Mouse (Mus musculus) lung, embryonic 14.5 days (tissue): Measurements from ENCODE around the gene Npffr2. TPM values are rescaled to one million over a fixed set of nuclear protein-coding genes. Genes with fewer than 3 reads are reported as not detected.
A peak's percentile ranks its signal among the peaks of the same experiment; 100 is the strongest.

Experiments used
- ATAC-seq: fragments of 200-750 bp; cut with Nextera tagmentation; 2 replicates; pipeline ENCODE4 v1.8.0; 2017; ENCODE audit warnings: mild to moderate bottlenecking, moderate TSS enrichment, moderate library complexity; ENCODE audit not compliant: insufficient read depth
- DNase-seq: peaks from one replicate; pipeline ENCODE4 v3.0.0-alpha.2; 2015
- H3K27ac ChIP-seq: fragments of 300-500 bp; sonication (generic); 2 replicates; pipeline ENCODE4 v1.5.1; 2014; ENCODE audit warnings: low read depth, mild to moderate bottlenecking, moderate library complexity
- H3K27me3 ChIP-seq: fragments of 300-500 bp; sonication (generic); 2 replicates; pipeline ENCODE4 v1.6.1; 2014; ENCODE audit warnings: low read length, control low read depth; ENCODE audit not compliant: insufficient read depth
- H3K36me3 ChIP-seq: fragments of 300-500 bp; sonication (generic); 2 replicates; pipeline ENCODE4 v1.6.1; 2014; ENCODE audit warnings: control low read depth; ENCODE audit not compliant: insufficient read depth
- H3K4me1 ChIP-seq: fragments of 300-500 bp; sonication (generic); 2 replicates; pipeline ENCODE4 v1.6.1; 2014; ENCODE audit warnings: antibody characterized with exemption, control low read depth; ENCODE audit not compliant: insufficient read depth
- H3K4me2 ChIP-seq: fragments of 300-500 bp; sonication (generic); 2 replicates; pipeline ENCODE4 v1.6.1; 2014; ENCODE audit warnings: mild to moderate bottlenecking
- H3K4me3 ChIP-seq: fragments of 300-500 bp; sonication (generic); 2 replicates; pipeline ENCODE4 v1.5.1; 2014; ENCODE audit warnings: low read depth, low read length
- H3K9ac ChIP-seq: fragments of 300-500 bp; sonication (generic); 2 replicates; pipeline ENCODE4 v1.6.1; 2014
- H3K9me3 ChIP-seq: fragments of 300-500 bp; sonication (generic); 2 replicates; pipeline ENCODE4 v1.6.1; 2016; ENCODE audit warnings: low read depth, low read length, control low read depth
- CTCF ChIP-seq: IDR thresholded peaks from 2 replicates; pipeline ENCODE4 v1.5.1; 2016; ENCODE audit warnings: antibody characterized with exemption, low read depth
- WGBS: fragments of 180-500 bp; shearing (Covaris S2); extraction: QIAGEN DNeasy Blood & Tissue Kit; methylation state at CpG from one replicate; pipeline ENCODE4 v1.1.7; 2014; 5-methylcytosine and 5-hydroxymethylcytosine counted together
- polyA plus RNA-seq: library from polyadenylated mRNA; unstranded; fragments of >200 nt; fragmentation: Nextera tagmentation; extraction: Ambion mirVana; gene quantifications from 2 replicates; pipeline ENCODE4 v1.2.1, GENCODE M21; 2014

The Npffr2 gene
- polyA plus RNA-seq, 1 experiment from 2014 or later, result 0.11 TPM

GRCm38 (mm10) chr5:89581742-89582366 is 54.6 kb downstream of the Npffr2 start:
- DNase-seq, result no peak
- no peak for TF ChIP-seq CTCF
- Histone ChIP-seq H3K4me3 (no peak overlapping the region), H3K36me3 (no peaks in the 10 kb centered on the region), H3K4me2 (no peak overlapping the region), H3K27ac (no peak overlapping the region), H3K9ac (no peak overlapping the region), H3K27me3 (no peaks in the 10 kb centered on the region), H3K4me1 (no peaks in the 10 kb centered on the region), H3K9me3 (no peaks in the 10 kb centered on the region)
- ATAC-seq, result no peak
- WGBS, result 86% methylated on average over 5 of the region's 5 CpGs

GRCm38 (mm10) chr5:89585021-89585420 is 57.8 kb downstream of the Npffr2 start:
- Histone ChIP-seq H3K4me1 (no peaks in the 10 kb centered on the region), H3K4me2 (no peak overlapping the region), H3K36me3 (no peaks in the 10 kb centered on the region), H3K4me3 (no peak overlapping the region), H3K27ac (no peak overlapping the region), H3K9ac (no peak overlapping the region), H3K9me3 (no peaks in the 10 kb centered on the region), H3K27me3 (no peaks in the 10 kb centered on the region)
- 69% methylated on average over 3 of the region's 3 CpGs for WGBS
- TF ChIP-seq CTCF, result no peak
- ATAC-seq (no peak), DNase-seq (no peak)

GRCm38 (mm10) chr5:89592301-89592700 is 65.1 kb downstream of the Npffr2 start:
- no peak for TF ChIP-seq CTCF
- 70% methylated on average over 4 of the region's 4 CpGs for WGBS
- no peak overlapping the region for H3K27ac ChIP-seq
- DNase-seq (no peak), ATAC-seq (no peak)
- no peak overlapping the region for H3K4me2 ChIP-seq
- no peak overlapping the region for H3K4me3 ChIP-seq
- no peaks in the 10 kb centered on the region for H3K27me3 ChIP-seq
- no peaks in the 10 kb centered on the region for H3K36me3 ChIP-seq
- H3K9me3 ChIP-seq, result no peaks in the 10 kb centered on the region
- no peaks in the 10 kb centered on the region for H3K4me1 ChIP-seq
- no peak overlapping the region for H3K9ac ChIP-seq

GRCm38 (mm10) chr5:89611322-89612015 is 84.2 kb downstream of the Npffr2 start:
- no peaks in the 10 kb centered on the region for H3K36me3 ChIP-seq

GRCm38 (mm10) chr5:89612262-89612661 is 85.0 kb downstream of the Npffr2 start:
- H3K9ac ChIP-seq, result no peak overlapping the region
- H3K4me2 ChIP-seq, result no peak overlapping the region
- 75% methylated on average over 6 of the region's 6 CpGs for WGBS
- H3K4me3 ChIP-seq, result no peak overlapping the region
- no peak for TF ChIP-seq CTCF
- H3K9me3 ChIP-seq, result no peaks in the 10 kb centered on the region
- no peaks in the 10 kb centered on the region for H3K36me3 ChIP-seq
- no peaks in the 10 kb centered on the region for H3K27me3 ChIP-seq
- H3K4me1 ChIP-seq, result no peaks in the 10 kb centered on the region
- H3K27ac ChIP-seq, result no peak overlapping the region
- no peak for ATAC-seq
- no peak for DNase-seq

More at GRCm38 (mm10) chr5:89611322-89612015, 84.2 kb downstream of the Npffr2 start:
- Histone ChIP-seq H3K4me1 (no peaks in the 10 kb centered on the region), H3K9ac (no peak overlapping the region), H3K9me3 (no peaks in the 10 kb centered on the region), H3K4me3 (no peak overlapping the region), H3K27ac (no peak overlapping the region), H3K4me2 (no peak overlapping the region), H3K27me3 (no peaks in the 10 kb centered on the region)
- WGBS, result 48% methylated on average over 2 of the region's 2 CpGs
- ATAC-seq (no peak), DNase-seq (no peak)
- no peak for TF ChIP-seq CTCF

GRCm38 (mm10) chr5:89631599-89631998 is 104.4 kb downstream of the Npffr2 start:
- ATAC-seq, result peak; percentile 87
- Histone ChIP-seq H3K9me3 (no peaks in the 10 kb centered on the region), H3K36me3 (no peaks in the 10 kb centered on the region), H3K4me1 (no peaks in the 10 kb centered on the region), H3K27me3 (no peaks in the 10 kb centered on the region), H3K4me2 (no peak overlapping the region), H3K9ac (no peak overlapping the region), H3K27ac (no peak overlapping the region), H3K4me3 (no peak overlapping the region)
- 19% methylated on average over 1 of the region's 1 CpGs for WGBS
- DNase-seq, result peak; percentile 85
- TF ChIP-seq CTCF, result no peak

Other genes starting within 250 kb of the Npffr2 start
- gene Gc, start 69.5 kb upstream of the Npffr2 start, polyA plus RNA-seq, result not detected in 2 replicates